Mouse (Mus musculus): ENCODE results near the gene Mrgprh.

- no peak for TF ChIP-seq GATA1 (IDR thresholded peaks at IDR 0.05; ENCODE audit: low read length)
- TF ChIP-seq TAL1 (IDR thresholded peaks at IDR 0.05; ENCODE audit: low read length), result no peak
These were observed 41.0 kb upstream of the Mrgprh start for GRCm38 (mm10) chr17:12834826-12835225.

All from erythroblast, embryonic 14.5 days (primary cell).